Mouse (Mus musculus) embryonic facial prominence, embryonic 15.5 days (tissue): ENCODE data around the gene Mlph. TPM values are rescaled to one million over a fixed set of nuclear protein-coding genes. Genes with fewer than 3 reads are reported as not detected.
A peak's percentile ranks its signal among the peaks of the same experiment; 100 is the strongest.

Source experiments
- ATAC-seq: fragments of 200-750 bp; cut with Nextera tagmentation; 2 replicates; pipeline ENCODE4 v1.8.0; 2017; ENCODE audit warnings: low read depth, moderate TSS enrichment; ENCODE audit not compliant: insufficient number of reproducible peaks, low FRiP score, low TSS enrichment
- H3K27ac ChIP-seq: fragments of 300-500 bp; sonication (generic); replicated peaks from 2 replicates; pipeline ENCODE4 v1.5.1; 2015; ENCODE audit warnings: mild to moderate bottlenecking, inconsistent platforms
- H3K27me3 ChIP-seq: fragments of 300-500 bp; sonication (generic); 2 replicates; pipeline ENCODE4 v1.6.1; 2015; ENCODE audit warnings: inconsistent platforms
- H3K36me3 ChIP-seq: fragments of 300-500 bp; sonication (generic); 2 replicates; pipeline ENCODE4 v1.6.1; 2015; ENCODE audit warnings: mild to moderate bottlenecking, inconsistent platforms
- H3K4me1 ChIP-seq: fragments of 300-500 bp; sonication (generic); 2 replicates; pipeline ENCODE4 v1.6.1; 2015; ENCODE audit warnings: inconsistent platforms
- H3K4me2 ChIP-seq: fragments of 300-500 bp; sonication (generic); replicated peaks from 2 replicates; pipeline ENCODE4 v1.6.1; 2015; ENCODE audit warnings: mild to moderate bottlenecking, inconsistent platforms
- H3K4me3 ChIP-seq: fragments of 300-500 bp; sonication (generic); replicated peaks from 2 replicates; pipeline ENCODE4 v1.5.1; 2015; ENCODE audit warnings: mild to moderate bottlenecking, inconsistent platforms
- H3K9ac ChIP-seq: fragments of 300-500 bp; sonication (generic); 2 replicates; pipeline ENCODE4 v1.6.1; 2015; ENCODE audit warnings: inconsistent platforms
- H3K9me3 ChIP-seq: fragments of 300-500 bp; sonication (generic); replicated peaks from 2 replicates; pipeline ENCODE4 v1.6.1; 2016; ENCODE audit warnings: inconsistent platforms
- WGBS: fragments of 180-500 bp; shearing (Covaris S2); methylation state at CpG from one replicate; pipeline ENCODE4 v1.1.7; 2015; 5-methylcytosine and 5-hydroxymethylcytosine counted together
- polyA plus RNA-seq: library from polyadenylated mRNA; unstranded; fragments of >200 nt; fragmentation: Nextera tagmentation; extraction: Ambion mirVana; gene quantifications from 2 replicates; pipeline ENCODE4 v1.2.1, GENCODE M21; 2015

Mlph gene
- polyA plus RNA-seq, 1 experiment from 2014 or later: 1.7 TPM

DNA sequence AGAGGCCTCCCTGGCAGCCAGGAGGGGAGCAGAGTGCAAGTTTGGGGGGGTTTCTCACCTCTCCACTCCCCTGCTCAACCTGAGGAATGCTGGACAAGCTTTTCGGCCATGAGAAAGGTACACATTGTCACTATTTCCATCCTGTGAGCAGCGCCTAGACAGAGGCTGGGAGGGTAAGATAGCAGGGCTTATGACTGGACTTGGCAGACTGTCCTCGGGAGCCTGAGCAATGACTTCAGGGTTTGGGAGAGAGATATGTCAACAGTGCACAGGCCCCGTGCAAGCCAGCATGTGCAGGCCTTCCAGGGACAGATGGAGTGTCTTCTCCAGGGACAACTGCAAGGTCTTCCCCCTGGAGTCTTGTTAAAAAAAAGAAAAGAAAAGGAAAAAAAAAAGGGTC lies 25.1 kb downstream of the Mlph start:
- H3K9ac ChIP-seq: no peak overlapping the region
- no peaks in the 10 kb centered on the region for H3K9me3 ChIP-seq
- H3K27me3 ChIP-seq: no peaks in the 10 kb centered on the region
- no peaks in the 10 kb centered on the region for H3K4me1 ChIP-seq
- H3K36me3 ChIP-seq: no peaks in the 10 kb centered on the region
- no peak overlapping the region for H3K27ac ChIP-seq
- no peak for ATAC-seq
- no peak overlapping the region for H3K4me3 ChIP-seq
- no peak overlapping the region for H3K4me2 ChIP-seq
- 84% methylated on average over 4 of the region's 4 CpGs for WGBS

GRCm38 (mm10) chr1:90945171-90945570 lies 30.3 kb downstream of the Mlph start:
- ATAC-seq: no peak
- H3K27me3 ChIP-seq: no peaks in the 10 kb centered on the region
- H3K27ac ChIP-seq: no peak overlapping the region
- no peaks in the 10 kb centered on the region for H3K9me3 ChIP-seq
- WGBS: 58% methylated on average over 10 of the region's 10 CpGs
- H3K4me3 ChIP-seq: no peak overlapping the region
- no peak overlapping the region for H3K4me2 ChIP-seq
- no peaks in the 10 kb centered on the region for H3K4me1 ChIP-seq
- no peak overlapping the region for H3K9ac ChIP-seq
- H3K36me3 ChIP-seq: no peaks in the 10 kb centered on the region

GRCm38 (mm10) chr1:90947252-90947651 lies 32.4 kb downstream of the Mlph start:
- Histone ChIP-seq H3K4me1 (no peaks in the 10 kb centered on the region), H3K27ac (no peak overlapping the region), H3K4me2 (no peak overlapping the region), H3K9me3 (no peaks in the 10 kb centered on the region), H3K27me3 (no peaks in the 10 kb centered on the region), H3K36me3 (no peaks in the 10 kb centered on the region), H3K4me3 (no peak overlapping the region), H3K9ac (no peak overlapping the region)
- whole genome bisulfite sequencing: 63% methylated on average over 2 of the region's 2 CpGs
- no peak for ATAC-seq

GRCm38 (mm10) chr1:90949309-90949708 lies 34.4 kb downstream of the Mlph start:
- Histone ChIP-seq H3K4me1 (peaks cover 10% of the 10 kb centered on the region), H3K9me3 (no peaks in the 10 kb centered on the region), H3K9ac (no peak overlapping the region), H3K4me3 (no peak overlapping the region), H3K27ac (no peak overlapping the region), H3K36me3 (no peaks in the 10 kb centered on the region), H3K4me2 (no peak overlapping the region), H3K27me3 (0 out of 2 replicates have a peak, but pooled peaks cover 5% of the 10 kb centered on the region)
- 69% methylated on average over 9 of the region's 9 CpGs for WGBS
- ATAC-seq: no peak

DNA sequence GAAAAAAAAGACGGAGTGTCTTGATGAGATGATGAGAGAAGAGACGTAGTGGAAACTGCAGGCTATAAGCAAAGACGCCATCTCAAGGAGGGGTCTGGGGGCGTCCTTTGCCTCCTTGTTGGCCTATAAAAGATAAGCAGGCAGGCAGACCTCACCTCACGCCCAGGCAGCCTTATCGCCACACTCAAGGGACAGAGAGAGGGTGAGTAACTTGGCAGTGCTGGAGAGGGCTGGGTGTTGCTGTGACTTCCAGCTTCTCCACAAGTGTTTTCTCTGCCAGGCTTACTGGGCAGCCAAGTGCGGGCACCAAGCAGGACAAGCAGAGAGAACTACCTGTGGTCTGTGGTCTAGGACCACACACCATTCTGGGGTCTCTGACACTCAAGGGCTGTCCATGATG lies 36.8 kb downstream of the Mlph start:
- ATAC-seq: no peak
- H3K27ac ChIP-seq: no peak overlapping the region
- H3K9me3 ChIP-seq: no peaks in the 10 kb centered on the region
- H3K4me2 ChIP-seq: no peak overlapping the region
- H3K4me1 ChIP-seq: peaks cover 10% of the 10 kb centered on the region
- H3K9ac ChIP-seq: no peak overlapping the region
- no peak overlapping the region for H3K4me3 ChIP-seq
- no peaks in the 10 kb centered on the region for H3K36me3 ChIP-seq
- H3K27me3 ChIP-seq: 0 out of 2 replicates have a peak, but pooled peaks cover 5% of the 10 kb centered on the region
- WGBS: 80% methylated on average over 7 of the region's 7 CpGs

DNA sequence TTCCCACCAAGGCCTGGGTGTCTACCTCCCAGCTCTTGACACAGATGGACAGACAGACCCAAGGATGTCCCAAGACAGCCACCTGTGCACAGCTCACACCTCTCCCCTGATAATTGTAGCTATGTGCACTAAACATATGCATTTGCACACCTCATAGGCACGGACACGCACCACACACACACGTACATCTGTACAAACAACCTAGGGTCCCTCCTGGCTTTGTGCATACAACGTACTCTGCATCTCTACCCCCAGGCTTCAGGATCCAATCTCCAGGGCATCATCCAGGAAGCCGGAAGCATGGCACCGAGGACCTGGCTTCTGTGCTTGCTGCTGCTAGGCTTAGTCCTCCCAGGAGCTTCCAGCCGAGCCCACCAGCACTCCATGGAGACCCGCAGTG lies 37.9 kb downstream of the Mlph start, which contains the start of gene Prlh:
Gene Prlh (plus strand): TSS at position 301 of the 400 bp plus-strand sequence.
- Histone ChIP-seq H3K27ac (no peak within 1 kb of the TSS), H3K27me3 (0 out of 2 replicates have a peak, but pooled peaks cover 5% of the 10 kb centered on the region), H3K4me1 (peaks cover 10% of the 10 kb centered on the region), H3K36me3 (no peaks in the 10 kb centered on the region), H3K9me3 (no peaks in the 10 kb centered on the region), H3K4me2 (peak within 1 kb of the TSS; percentile 15; the same call in 1 of the 2 replicates), H3K4me3 (no peak within 1 kb of the TSS), H3K9ac (no peak within 1 kb of the TSS)
- WGBS: 74% methylated on average over 8 of the region's 8 CpGs
- ATAC-seq: no peak

DNA sequence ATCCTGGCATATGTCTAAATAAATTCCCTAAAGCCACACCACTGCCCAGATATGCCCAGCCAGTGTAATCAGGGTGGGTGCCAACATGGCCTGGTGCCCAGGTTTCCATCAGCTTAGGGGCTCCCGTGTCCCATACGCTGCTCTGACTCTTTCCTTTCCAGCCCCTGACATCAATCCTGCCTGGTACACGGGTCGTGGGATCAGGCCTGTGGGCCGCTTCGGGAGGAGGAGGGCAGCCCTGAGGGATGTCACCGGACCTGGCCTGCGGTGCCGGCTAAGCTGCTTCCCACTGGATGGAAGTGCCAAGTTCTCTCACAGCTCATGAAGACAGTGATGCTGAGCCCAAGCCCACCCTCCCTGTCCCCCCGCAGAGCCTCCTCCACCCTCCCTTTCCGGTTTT lies 38.8 kb downstream of the Mlph start:
- WGBS: 56% methylated on average over 11 of the region's 11 CpGs
- Histone ChIP-seq H3K36me3 (no peaks in the 10 kb centered on the region), H3K27ac (no peak overlapping the region), H3K4me1 (peaks cover 10% of the 10 kb centered on the region), H3K4me3 (no peak overlapping the region), H3K9me3 (no peaks in the 10 kb centered on the region), H3K27me3 (peaks cover 5% of the 10 kb centered on the region; the same call in 1 of the 2 replicates), H3K4me2 (peak overlapping the region; percentile 15; the same call in 1 of the 2 replicates), H3K9ac (no peak overlapping the region)
- no peak for ATAC-seq

- Histone ChIP-seq H3K27me3 (peaks cover 5% of the 10 kb centered on the region; the same call in 1 of the 2 replicates), H3K4me1 (peaks cover 10% of the 10 kb centered on the region), H3K36me3 (no peaks in the 10 kb centered on the region), H3K4me3 (no peak overlapping the region), H3K27ac (no peak overlapping the region), H3K9ac (no peak overlapping the region), H3K4me2 (no peak overlapping the region), H3K9me3 (no peaks in the 10 kb centered on the region)
- peak; percentile 58; the same call in 1 of the 2 replicates for ATAC-seq
- 23% methylated on average over 7 of the region's 7 CpGs for WGBS
These were observed 41.6 kb downstream of the Mlph start for GRCm38 (mm10) chr1:90956245-90957096.

DNA sequence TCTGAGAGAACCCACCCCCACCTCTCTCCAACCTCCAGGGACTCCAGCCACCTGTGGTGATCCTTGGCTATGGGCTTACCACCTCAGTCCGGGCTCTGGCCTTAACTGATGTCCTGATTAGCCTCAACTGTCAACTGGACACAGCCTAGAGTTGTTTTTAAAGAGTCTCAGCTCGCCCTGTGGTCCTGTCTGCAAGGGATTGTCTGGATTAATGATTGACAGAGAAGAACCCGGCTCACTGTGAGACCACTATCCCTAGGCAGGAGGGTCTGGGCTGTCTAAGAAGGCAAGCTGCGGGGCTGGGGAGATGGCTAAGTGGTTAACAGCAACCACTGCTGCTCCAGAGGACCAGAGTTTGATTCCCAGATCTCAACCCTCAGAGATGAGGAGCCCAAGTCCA lies 47.6 kb downstream of the Mlph start:
- H3K4me1 ChIP-seq: peaks cover 16% of the 10 kb centered on the region
- ATAC-seq: no peak
- H3K36me3 ChIP-seq: no peaks in the 10 kb centered on the region
- WGBS: 41% methylated on average over 4 of the region's 4 CpGs
- H3K27me3 ChIP-seq: no peaks in the 10 kb centered on the region; the same call in 1 of the 2 replicates
- no peak overlapping the region for H3K9ac ChIP-seq
- no peak overlapping the region for H3K4me2 ChIP-seq
- no peaks in the 10 kb centered on the region for H3K9me3 ChIP-seq
- no peak overlapping the region for H3K4me3 ChIP-seq
- H3K27ac ChIP-seq: no peak overlapping the region

DNA sequence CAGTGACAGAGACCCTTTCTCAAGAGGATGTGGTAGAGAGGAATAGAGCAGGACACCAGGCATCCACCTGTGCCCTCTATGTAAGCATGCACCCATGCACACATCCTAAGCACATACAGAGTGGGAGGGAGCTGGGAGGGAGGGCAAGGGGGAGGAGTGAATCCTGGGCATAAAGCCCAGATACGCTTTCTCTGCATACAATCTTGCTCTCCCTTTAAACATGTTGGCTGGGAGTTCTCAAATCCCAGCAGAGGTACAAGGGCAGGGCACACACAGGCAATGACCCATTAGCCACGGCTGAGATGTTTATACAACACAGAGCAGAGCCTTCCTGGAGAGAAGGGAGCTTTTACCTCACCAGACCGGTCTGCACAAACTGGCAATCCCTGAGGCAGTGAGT lies 48.1 kb downstream of the Mlph start:
- no peak overlapping the region for H3K4me3 ChIP-seq
- no peak overlapping the region for H3K27ac ChIP-seq
- 0 out of 2 replicates have a peak, but pooled peaks have one; percentile 44 for ATAC-seq
- no peak overlapping the region for H3K9ac ChIP-seq
- peaks cover 21% of the 10 kb centered on the region for H3K4me1 ChIP-seq
- no peaks in the 10 kb centered on the region; the same call in 1 of the 2 replicates for H3K27me3 ChIP-seq
- no peaks in the 10 kb centered on the region for H3K36me3 ChIP-seq
- WGBS: 6% methylated on average over 3 of the region's 3 CpGs
- no peaks in the 10 kb centered on the region for H3K9me3 ChIP-seq
- no peak overlapping the region for H3K4me2 ChIP-seq

- Histone ChIP-seq H3K9ac (no peak overlapping the region), H3K4me1 (peaks cover 38% of the 10 kb centered on the region), H3K27ac (no peak overlapping the region), H3K4me3 (no peak overlapping the region), H3K36me3 (no peaks in the 10 kb centered on the region), H3K27me3 (no peaks in the 10 kb centered on the region), H3K4me2 (no peak overlapping the region), H3K9me3 (no peaks in the 10 kb centered on the region)
- no peak for ATAC-seq
- WGBS: 56% methylated on average over 7 of the region's 7 CpGs
These were observed 52.7 kb downstream of the Mlph start for GRCm38 (mm10) chr1:90967583-90967982.
